8 mouse cellular contexts compared by ENCODE assay signal in genomic region chr5:124899945-124900631, GRCm38 (mm10). TPM values are rescaled to one million over a fixed set of nuclear protein-coding genes. Genes with fewer than 3 reads are reported as not detected.
A peak's percentile ranks its signal among the peaks of the same experiment; 100 is the strongest.
DNase-seq lines count a peak whose midpoint lies in the region; ATAC-seq and TF ChIP-seq lines count a peak whose summit lies in the region.

No protein-coding gene starts in this region.

- peak; percentile 86 for DNase-seq in A20 (ENCODE audit: low read depth, low spot score)
- peak; percentile 72 to 80 for DNase-seq in adrenal gland, postnatal 4 days (ENCODE audit: low spot score in 2 of 2)
- peak; percentile 91 for DNase-seq in heart, embryonic 10.5 days (ENCODE audit: low spot score)
- peak; percentile 79 for DNase-seq in limb, embryonic 14.5 days (ENCODE audit: low spot score)
- peak; percentile 56 to 81 for DNase-seq in monocyte, adult 2 months (ENCODE audit: low read depth in 1 of 2, low spot score in 2 of 2)
- DNase-seq in spleen, postnatal 14 days (ENCODE audit: low spot score in 2 of 2), result peak; percentile 67 to 81

- peaks cover 34% of the 10 kb centered on the region for H3K4me1 ChIP-seq in embryonic facial prominence, embryonic 15.5 days
- H3K4me1 ChIP-seq in heart, embryonic 10.5 days, result peaks cover 25% of the 10 kb centered on the region
- peaks cover 4% of the 10 kb centered on the region; the same call in 1 of the 2 replicates for H3K4me1 ChIP-seq in kidney, embryonic 14.5 days (ENCODE audit: control insufficient read depth, insufficient read depth, low read length)
- H3K4me1 ChIP-seq in limb, embryonic 14.5 days (ENCODE audit: control insufficient read depth, insufficient read depth, low read length), result peaks cover 8% of the 10 kb centered on the region

- no peak for TF ChIP-seq POLR2A in limb, embryonic 14.5 days (IDR thresholded peaks at IDR 0.05; ENCODE audit: borderline replicate concordance, extremely low read depth, insufficient read depth, insufficient read length)

- H3K4me2 ChIP-seq in embryonic facial prominence, embryonic 15.5 days (replicated peaks), result peak overlapping the region; percentile 54
- peak overlapping the region; percentile 35 for H3K4me2 ChIP-seq in kidney, embryonic 14.5 days (replicated peaks; ENCODE audit: low read depth, low read length)
- peak overlapping the region; percentile 42 for H3K4me2 ChIP-seq in limb, embryonic 14.5 days (replicated peaks; ENCODE audit: low read depth, low read length, severe bottlenecking)

- no peak overlapping the region for H3K9ac ChIP-seq in embryonic facial prominence, embryonic 15.5 days
- no peak overlapping the region for H3K9ac ChIP-seq in kidney, embryonic 14.5 days (ENCODE audit: low read depth, low read length)
- H3K9ac ChIP-seq in limb, embryonic 14.5 days (ENCODE audit: low read depth, low read length, severe bottlenecking), result no peak overlapping the region

- no peaks in the 10 kb centered on the region for H3K9me3 ChIP-seq in embryonic facial prominence, embryonic 15.5 days (replicated peaks)
- no peaks in the 10 kb centered on the region for H3K9me3 ChIP-seq in heart, embryonic 10.5 days
- no peaks in the 10 kb centered on the region for H3K9me3 ChIP-seq in kidney, embryonic 14.5 days (ENCODE audit: control insufficient read depth, low read length)
- no peaks in the 10 kb centered on the region for H3K9me3 ChIP-seq in limb, embryonic 14.5 days (ENCODE audit: control insufficient read depth, low read length)

- H3K4me3 ChIP-seq in embryonic facial prominence, embryonic 15.5 days (replicated peaks), result peak overlapping the region; percentile 29
- H3K4me3 ChIP-seq in heart, embryonic 10.5 days, result peak overlapping the region; percentile 36; the same call in 1 of the 2 replicates
- no peak overlapping the region; the same call in 1 of the 2 replicates for H3K4me3 ChIP-seq in kidney, embryonic 14.5 days (ENCODE audit: low read length)
- H3K4me3 ChIP-seq in limb, embryonic 14.5 days (replicated peaks; ENCODE audit: low read length), result no peak overlapping the region; the same call in 1 of the 2 replicates

- H3K36me3 ChIP-seq in embryonic facial prominence, embryonic 15.5 days, result no peaks in the 10 kb centered on the region
- H3K36me3 ChIP-seq in heart, embryonic 10.5 days, result no peaks in the 10 kb centered on the region
- no peaks in the 10 kb centered on the region for H3K36me3 ChIP-seq in kidney, embryonic 14.5 days (ENCODE audit: control insufficient read depth, insufficient read depth, low read length)
- H3K36me3 ChIP-seq in limb, embryonic 14.5 days (ENCODE audit: control insufficient read depth, insufficient read depth, low read length), result no peaks in the 10 kb centered on the region; the same call in 1 of the 2 replicates

- peak overlapping the region; percentile 82 for H3K27ac ChIP-seq in embryonic facial prominence, embryonic 15.5 days (replicated peaks)
- peak overlapping the region; percentile 52 for H3K27ac ChIP-seq in heart, embryonic 10.5 days
- H3K27ac ChIP-seq in kidney, embryonic 14.5 days (ENCODE audit: low read depth, low read length), result 0 out of 2 replicates have a peak overlapping the region, but pooled peaks have one; percentile 0
- H3K27ac ChIP-seq in limb, embryonic 14.5 days (replicated peaks; ENCODE audit: low read depth, low read length), result peak overlapping the region; percentile 33; the same call in 1 of the 2 replicates

- no peaks in the 10 kb centered on the region for H3K27me3 ChIP-seq in embryonic facial prominence, embryonic 15.5 days
- H3K27me3 ChIP-seq in heart, embryonic 10.5 days (ENCODE audit: insufficient read depth, poor library complexity, severe bottlenecking), result peaks cover 7% of the 10 kb centered on the region; the same call in 1 of the 2 replicates
- no peaks in the 10 kb centered on the region for H3K27me3 ChIP-seq in kidney, embryonic 14.5 days (ENCODE audit: control insufficient read depth, insufficient read depth, low read length)
- no peaks in the 10 kb centered on the region for H3K27me3 ChIP-seq in limb, embryonic 14.5 days (ENCODE audit: control insufficient read depth, insufficient read depth, low read length)

- ATAC-seq in embryonic facial prominence, embryonic 15.5 days (ENCODE audit: insufficient number of reproducible peaks, low FRiP score, low TSS enrichment, low read depth), result no peak
- ATAC-seq in kidney, embryonic 14.5 days (ENCODE audit: low FRiP score, low TSS enrichment), result peak; percentile 40
- ATAC-seq in limb, embryonic 14.5 days (ENCODE audit: low FRiP score, low read depth), result peak; percentile 48

- WGBS in embryonic facial prominence, embryonic 15.5 days, result 11% methylated on average over 20 of the region's 20 CpGs
- WGBS in heart, embryonic 10.5 days, result 38% methylated on average over 20 of the region's 20 CpGs
- 33% methylated on average over 20 of the region's 20 CpGs for WGBS in kidney, embryonic 14.5 days
- 26% methylated on average over 20 of the region's 20 CpGs for WGBS in limb, embryonic 14.5 days

RNA-seq across cellular contexts. Expression of gene Zfp664, which starts 37.6 kb away (rescaled TPM):
- total RNA-seq in adrenal gland, postnatal 4 days (2021), result 10 to 100 TPM; 52.5 to 64.6 TPM
- 87.2 and 90.4 TPM in 2 replicates for polyA plus RNA-seq in embryonic facial prominence, embryonic 15.5 days (2015; fragmentation: Nextera tagmentation; extraction: Ambion mirVana)
- 61.4 and 91.2 TPM in 2 replicates for polyA plus RNA-seq in heart, embryonic 10.5 days (2016; fragmentation: Nextera tagmentation; extraction: Ambion mirVana)
- polyA plus RNA-seq in kidney, embryonic 14.5 days (2014; fragmentation: Nextera tagmentation; extraction: Ambion mirVana), result 108 and 129 TPM in 2 replicates
- polyA plus RNA-seq in limb, embryonic 14.5 days (2012; rRNA removed), result 52.4 and 52.7 TPM in 2 replicates
- polyA plus RNA-seq in limb, embryonic 14.5 days (2014; fragmentation: Nextera tagmentation; extraction: Ambion mirVana), result 65.7 and 76.3 TPM in 2 replicates

RNA-seq across cellular contexts. Expression of gene Ccdc92, which starts 37.9 kb away (rescaled TPM):
- total RNA-seq in adrenal gland, postnatal 4 days (2021), result 1 to 10 TPM; 5.6 to 7.6 TPM
- polyA plus RNA-seq in embryonic facial prominence, embryonic 15.5 days (2015; fragmentation: Nextera tagmentation; extraction: Ambion mirVana), result 10.0 and 11.7 TPM in 2 replicates
- polyA plus RNA-seq in heart, embryonic 10.5 days (2016; fragmentation: Nextera tagmentation; extraction: Ambion mirVana), result 5.0 and 7.8 TPM in 2 replicates
- 7.1 and 9.5 TPM in 2 replicates for polyA plus RNA-seq in kidney, embryonic 14.5 days (2014; fragmentation: Nextera tagmentation; extraction: Ambion mirVana)
- polyA plus RNA-seq in limb, embryonic 14.5 days (2012; rRNA removed), result 3.8 and 5.0 TPM in 2 replicates
- polyA plus RNA-seq in limb, embryonic 14.5 days (2014; fragmentation: Nextera tagmentation; extraction: Ambion mirVana), result 4.1 and 4.2 TPM in 2 replicates

Comparison
In these comparisons a context has a peak if more than half of its experiments do, and no peak if none do; other contexts are left out.
1. H3K27ac ChIP-seq: peak in every context shown above with its lines; median percentile 82 in embryonic facial prominence, embryonic 15.5 days; 52 in heart, embryonic 10.5 days; 33 in limb, embryonic 14.5 days; 0 in kidney, embryonic 14.5 days.
2. H3K4me3 ChIP-seq: peak in embryonic facial prominence, embryonic 15.5 days (single experiment) and heart, embryonic 10.5 days (single experiment); none in kidney, embryonic 14.5 days (single experiment) and limb, embryonic 14.5 days (single experiment).
3. Peak in every context shown above with its lines, with median percentiles within 50 percentile points of each other: DNase-seq and H3K4me2 ChIP-seq.